Mouse (Mus musculus): ENCODE measurements around the gene Rbm20. TPM values are rescaled to one million over a fixed set of nuclear protein-coding genes. Genes with fewer than 3 reads are reported as not detected.

The Rbm20 gene
- polyA plus RNA-seq, 1 experiment: 0.22 TPM

DNA sequence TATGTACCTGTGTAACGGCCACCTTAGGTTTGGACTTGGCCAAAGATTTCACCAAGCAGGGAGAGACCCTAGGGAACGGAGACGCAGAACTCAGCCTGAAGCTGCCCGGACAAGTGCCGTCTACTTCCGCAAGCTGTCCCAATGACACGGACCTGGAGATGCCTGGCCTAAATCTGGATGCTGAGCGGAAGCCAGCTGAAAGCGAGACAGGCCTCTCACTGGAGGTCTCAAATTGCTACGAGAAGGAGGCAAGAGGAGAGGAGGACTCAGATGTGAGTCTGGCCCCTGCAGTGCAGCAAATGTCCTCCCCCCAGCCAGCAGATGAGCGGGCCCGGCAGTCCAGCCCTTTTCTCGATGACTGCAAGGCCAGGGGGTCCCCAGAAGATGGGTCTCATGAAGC is 174.2 kb downstream of the Rbm20 start:
- no peak for DNase-seq (ENCODE audit: low read depth in 1 of 2, low spot score in 2 of 2)
- no peak overlapping the region for H3K27ac ChIP-seq (ENCODE audit: insufficient read depth, low read length)
- no peak overlapping the region for H3K4me3 ChIP-seq (ENCODE audit: extremely low read depth, insufficient read depth, insufficient read length)
- 95% methylated on average over 13 of the region's 13 CpGs for WGBS
- H3K36me3 ChIP-seq (ENCODE audit: control insufficient read depth, insufficient read depth, low read length): no peaks in the 10 kb centered on the region
- no peaks in the 10 kb centered on the region for H3K27me3 ChIP-seq (ENCODE audit: control insufficient read depth, insufficient read depth, low read length)
- no peaks in the 10 kb centered on the region for H3K4me1 ChIP-seq (ENCODE audit: control insufficient read depth, insufficient read depth, insufficient read length)
- TF ChIP-seq CTCF (IDR thresholded peaks at IDR 0.05; ENCODE audit: extremely low read depth, insufficient read depth, insufficient read length, insufficient replicate concordance): no peak
- no peak for TF ChIP-seq POLR2A (IDR thresholded peaks at IDR 0.05; ENCODE audit: low read depth, low read length)

DNA sequence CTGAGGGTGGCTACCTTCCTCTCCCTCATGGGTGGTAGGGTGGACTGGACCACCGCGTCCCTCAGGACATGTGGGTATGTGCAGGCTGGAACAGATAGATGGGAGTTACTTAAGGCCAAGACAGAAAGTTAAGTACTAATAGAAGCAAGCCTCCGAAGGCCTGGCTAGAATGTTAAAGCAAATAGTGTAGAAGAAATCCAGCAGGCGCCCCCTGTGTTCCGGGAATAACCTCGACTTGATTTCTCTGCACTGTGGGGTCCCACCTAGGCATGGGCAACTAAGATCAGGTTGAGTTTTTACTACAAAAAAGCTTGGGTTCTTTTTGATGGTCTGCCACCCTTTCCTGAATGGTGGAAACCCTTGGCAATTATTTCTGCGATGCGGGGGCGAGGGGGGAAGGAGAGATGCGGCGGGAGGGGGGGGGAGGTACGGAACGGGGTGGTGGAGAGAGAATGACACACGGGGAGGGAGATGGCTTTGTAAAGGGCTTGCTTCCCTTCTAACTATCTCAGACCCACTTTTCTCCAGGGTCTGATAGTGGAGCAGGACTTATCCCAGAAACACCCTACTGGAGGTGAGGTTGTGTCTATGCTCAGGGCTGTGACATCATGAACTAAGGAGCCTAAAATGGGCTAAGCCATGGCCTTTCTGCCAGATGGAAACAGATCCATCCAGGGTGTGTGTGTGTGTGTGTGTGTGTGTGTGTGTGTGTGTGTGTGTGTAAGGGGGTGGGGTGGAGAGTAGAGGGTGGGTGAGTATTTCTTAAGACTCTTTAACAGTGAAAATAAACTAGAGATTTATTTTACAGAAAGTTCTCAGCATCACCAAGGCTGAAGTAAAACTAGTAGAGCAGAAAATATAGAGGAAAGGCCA is 175.0 kb downstream of the Rbm20 start:
- TF ChIP-seq POLR2A (IDR thresholded peaks at IDR 0.05; ENCODE audit: low read depth, low read length) (no peak), CTCF (IDR thresholded peaks at IDR 0.05; ENCODE audit: extremely low read depth, insufficient read depth, insufficient read length, insufficient replicate concordance) (no peak)
- 88% methylated on average over 14 of the region's 14 CpGs for WGBS
- Histone ChIP-seq H3K27ac (ENCODE audit: insufficient read depth, low read length) (no peak overlapping the region), H3K27me3 (ENCODE audit: control insufficient read depth, insufficient read depth, low read length) (no peaks in the 10 kb centered on the region), H3K36me3 (ENCODE audit: control insufficient read depth, insufficient read depth, low read length) (no peaks in the 10 kb centered on the region), H3K4me1 (ENCODE audit: control insufficient read depth, insufficient read depth, insufficient read length) (no peaks in the 10 kb centered on the region), H3K4me3 (ENCODE audit: extremely low read depth, insufficient read depth, insufficient read length) (no peak overlapping the region)
- DNase-seq (ENCODE audit: low read depth in 1 of 2, low spot score in 2 of 2): no peak

DNA sequence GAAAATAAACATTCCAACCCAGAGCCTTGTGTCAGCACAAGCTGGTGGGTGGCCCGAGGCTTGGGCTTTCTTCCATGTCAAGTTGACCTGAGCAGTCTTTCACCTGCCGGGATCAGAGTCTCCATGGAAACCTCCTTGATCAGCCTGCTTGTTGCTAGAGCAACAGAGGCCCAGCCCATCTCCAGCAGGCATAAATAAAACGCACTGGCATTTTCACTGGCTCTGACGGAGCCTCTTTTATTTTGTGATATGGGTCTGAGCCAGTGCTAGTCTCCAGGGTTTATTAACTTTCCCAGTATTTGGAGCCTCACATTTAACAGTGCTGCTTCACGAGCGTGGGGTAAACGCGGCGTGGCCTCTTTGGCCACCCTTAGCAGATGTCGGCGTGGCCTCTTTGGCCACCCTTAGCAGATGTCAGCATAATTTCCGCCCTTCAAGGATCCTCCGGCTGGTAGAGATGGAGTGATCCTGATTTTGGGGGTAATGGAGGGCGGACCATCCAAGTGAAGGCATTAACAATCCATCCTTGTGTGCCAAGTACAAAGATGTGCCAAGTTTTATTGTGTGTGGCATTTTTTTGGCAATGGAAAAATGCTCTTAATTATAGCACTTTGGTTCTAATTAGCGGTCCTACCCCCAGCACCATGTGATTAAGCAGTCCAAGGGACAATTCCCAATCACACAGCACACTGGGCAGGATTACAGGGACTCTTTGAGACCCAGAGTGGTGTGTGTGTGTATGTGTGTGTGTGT is 175.8 kb downstream of the Rbm20 start:
- WGBS: 89% methylated on average over 15 of the region's 15 CpGs
- Histone ChIP-seq H3K36me3 (ENCODE audit: control insufficient read depth, insufficient read depth, low read length) (no peaks in the 10 kb centered on the region), H3K4me3 (ENCODE audit: extremely low read depth, insufficient read depth, insufficient read length) (no peak overlapping the region), H3K27ac (ENCODE audit: insufficient read depth, low read length) (no peak overlapping the region), H3K27me3 (ENCODE audit: control insufficient read depth, insufficient read depth, low read length) (no peaks in the 10 kb centered on the region), H3K4me1 (ENCODE audit: control insufficient read depth, insufficient read depth, insufficient read length) (no peaks in the 10 kb centered on the region)
- no peak for DNase-seq (ENCODE audit: low read depth in 1 of 2, low spot score in 2 of 2)
- no peak for TF ChIP-seq POLR2A (IDR thresholded peaks at IDR 0.05; ENCODE audit: low read depth, low read length)
- no peak for TF ChIP-seq CTCF (IDR thresholded peaks at IDR 0.05; ENCODE audit: extremely low read depth, insufficient read depth, insufficient read length, insufficient replicate concordance)

DNA sequence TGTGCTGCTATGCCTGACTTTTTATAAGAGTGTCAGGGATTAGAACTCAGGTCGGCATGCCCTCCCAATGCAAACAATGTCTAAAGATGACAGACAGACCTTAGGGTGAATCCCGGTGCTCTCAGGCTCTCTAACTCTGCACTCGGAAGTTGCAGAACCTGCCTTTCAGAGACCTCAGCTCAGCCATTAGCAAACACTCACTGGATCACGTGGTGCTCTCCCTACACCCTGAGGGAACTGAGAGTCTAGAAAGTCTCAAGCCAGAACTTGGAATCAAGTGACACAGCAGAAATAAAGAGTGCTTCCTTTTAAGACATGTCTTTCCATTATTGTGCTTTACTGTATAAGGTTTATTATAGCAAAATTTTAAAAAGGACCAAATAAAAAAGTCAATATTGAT is 177.9 kb downstream of the Rbm20 start:
- no peak overlapping the region for H3K27ac ChIP-seq (ENCODE audit: insufficient read depth, low read length)
- no peaks in the 10 kb centered on the region for H3K36me3 ChIP-seq (ENCODE audit: control insufficient read depth, insufficient read depth, low read length)
- H3K4me1 ChIP-seq (ENCODE audit: control insufficient read depth, insufficient read depth, insufficient read length): no peaks in the 10 kb centered on the region
- 76% methylated on average over 4 of the region's 4 CpGs for WGBS
- TF ChIP-seq POLR2A (IDR thresholded peaks at IDR 0.05; ENCODE audit: low read depth, low read length) (no peak), CTCF (IDR thresholded peaks at IDR 0.05; ENCODE audit: extremely low read depth, insufficient read depth, insufficient read length, insufficient replicate concordance) (no peak)
- H3K4me3 ChIP-seq (ENCODE audit: extremely low read depth, insufficient read depth, insufficient read length): no peak overlapping the region
- H3K27me3 ChIP-seq (ENCODE audit: control insufficient read depth, insufficient read depth, low read length): no peaks in the 10 kb centered on the region
- DNase-seq (ENCODE audit: low read depth in 1 of 2, low spot score in 2 of 2): no peak

DNA sequence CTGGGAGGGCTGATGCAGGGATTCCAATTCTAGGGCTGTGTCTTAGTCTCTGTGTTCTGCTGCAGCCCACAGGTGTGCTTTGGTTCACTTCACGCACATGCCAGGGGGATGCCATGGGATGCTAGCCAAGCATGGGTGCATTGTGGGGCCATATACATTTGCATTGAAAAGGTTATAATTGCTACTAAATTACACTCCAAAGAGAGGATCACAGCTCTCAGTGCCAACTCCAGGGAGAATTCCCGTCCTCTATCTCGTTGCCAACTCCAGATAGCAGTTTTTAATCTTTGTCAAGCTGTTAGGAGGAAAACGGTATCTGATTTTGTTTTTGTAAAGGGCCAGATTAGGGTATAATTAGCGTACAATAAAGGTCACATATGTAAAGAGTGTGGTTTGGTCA is 178.7 kb downstream of the Rbm20 start:
- Histone ChIP-seq H3K4me1 (ENCODE audit: control insufficient read depth, insufficient read depth, insufficient read length) (no peaks in the 10 kb centered on the region), H3K27me3 (ENCODE audit: control insufficient read depth, insufficient read depth, low read length) (no peaks in the 10 kb centered on the region), H3K4me3 (ENCODE audit: extremely low read depth, insufficient read depth, insufficient read length) (no peak overlapping the region), H3K27ac (ENCODE audit: insufficient read depth, low read length) (no peak overlapping the region), H3K36me3 (ENCODE audit: control insufficient read depth, insufficient read depth, low read length) (no peaks in the 10 kb centered on the region)
- TF ChIP-seq CTCF (IDR thresholded peaks at IDR 0.05; ENCODE audit: extremely low read depth, insufficient read depth, insufficient read length, insufficient replicate concordance) (no peak), POLR2A (IDR thresholded peaks at IDR 0.05; ENCODE audit: low read depth, low read length) (no peak)
- no peak for DNase-seq (ENCODE audit: low read depth in 1 of 2, low spot score in 2 of 2)
- 88% methylated on average over 5 of the region's 5 CpGs for WGBS

DNA sequence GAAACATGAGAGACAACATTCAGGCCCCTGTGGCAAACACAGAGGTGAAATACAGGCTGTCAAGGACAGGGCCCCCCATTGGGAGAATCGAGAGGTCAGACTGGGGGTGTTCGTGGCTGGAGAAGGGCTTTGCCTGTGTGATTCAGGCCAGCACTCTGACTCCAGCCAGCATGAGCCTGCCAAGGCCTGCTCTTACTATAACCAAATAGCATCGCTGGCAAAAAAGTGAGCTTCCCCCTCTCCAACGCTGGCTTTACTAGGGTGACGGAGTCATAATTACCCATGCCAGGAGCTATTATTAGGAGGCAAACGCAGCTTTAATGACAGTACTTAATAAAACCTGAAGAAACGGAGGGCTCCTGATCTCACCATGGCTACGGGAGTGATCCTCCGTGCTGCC is 179.7 kb downstream of the Rbm20 start:
- 94% methylated on average over 9 of the region's 9 CpGs for WGBS

More for the DNA sequence above, 179.7 kb downstream of the Rbm20 start:
- no peak for DNase-seq (ENCODE audit: low read depth in 1 of 2, low spot score in 2 of 2)
- H3K36me3 ChIP-seq (ENCODE audit: control insufficient read depth, insufficient read depth, low read length): no peaks in the 10 kb centered on the region
- TF ChIP-seq CTCF (IDR thresholded peaks at IDR 0.05; ENCODE audit: extremely low read depth, insufficient read depth, insufficient read length, insufficient replicate concordance) (no peak), POLR2A (IDR thresholded peaks at IDR 0.05; ENCODE audit: low read depth, low read length) (no peak)
- no peak overlapping the region for H3K27ac ChIP-seq (ENCODE audit: insufficient read depth, low read length)
- no peaks in the 10 kb centered on the region for H3K4me1 ChIP-seq (ENCODE audit: control insufficient read depth, insufficient read depth, insufficient read length)
- H3K4me3 ChIP-seq (ENCODE audit: extremely low read depth, insufficient read depth, insufficient read length): no peak overlapping the region
- H3K27me3 ChIP-seq (ENCODE audit: control insufficient read depth, insufficient read depth, low read length): no peaks in the 10 kb centered on the region
